Mouse (Mus musculus) layer of hippocampus, postnatal 25 days (tissue): Measurements from ENCODE around the gene Wfdc3. TPM values are rescaled to one million over a fixed set of nuclear protein-coding genes. Genes with fewer than 3 reads are reported as not detected.

ENCODE experiments used
- DNase-seq, 2 experiments: peaks; one replicate each; pipeline ENCODE4 v3.0.0; 2022; ENCODE audit warnings: mixed read lengths in 2 of 2, low spot score in 1 of 2; ENCODE audit errors: extremely low spot score in 1 of 2
- total RNA-seq, 2 experiments: library from RNA; stranded (reverse); gene quantifications; 2 replicates each; pipeline ENCODE4 v1.2.3; 2021

Wfdc3 gene
- 1 to 10 TPM in 1 of 2 experiments, under 1 TPM in 1; 0.89 to 1.0 TPM for total RNA-seq

DNA sequence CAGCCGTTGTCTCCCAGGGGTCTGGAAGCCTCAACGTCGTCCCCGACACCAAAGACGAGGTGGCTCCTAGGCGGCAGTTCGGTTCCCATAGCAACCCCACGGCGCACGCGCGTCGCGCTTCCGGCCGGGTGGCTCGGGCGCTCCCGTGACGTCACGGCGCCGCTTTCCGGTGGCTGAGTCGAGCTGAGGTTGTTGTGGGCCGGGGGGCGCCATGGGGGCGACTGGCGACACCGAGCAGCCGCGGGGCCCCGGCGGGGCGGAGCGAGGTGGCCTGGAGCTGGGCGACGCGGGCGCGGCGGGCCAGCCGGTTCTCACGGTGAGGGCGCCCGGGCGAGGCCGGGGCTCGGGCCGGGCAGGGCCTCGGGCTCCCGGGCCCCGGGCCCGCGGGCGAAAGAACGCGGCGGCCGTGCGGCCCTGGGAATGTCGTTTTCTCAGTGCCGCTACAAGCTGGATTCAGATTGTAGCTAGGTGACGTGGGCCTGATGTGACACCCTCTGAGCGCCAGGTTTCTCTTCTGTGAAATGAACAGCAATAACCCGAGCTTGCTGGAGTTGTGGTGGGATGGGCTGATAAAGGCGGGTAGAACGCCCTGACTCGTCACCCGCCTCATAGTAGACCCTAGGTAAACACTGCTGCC is at the start of gene Wfdc3, which contains the start of gene Dnttip1:
Wfdc3 (minus strand) TSS at position 89 of the 637 bp plus-strand sequence.
Dnttip1 (plus strand) TSS at position 141 of the 637 bp plus-strand sequence.
- DNase-seq = peak; percentile 92 to 95

DNA sequence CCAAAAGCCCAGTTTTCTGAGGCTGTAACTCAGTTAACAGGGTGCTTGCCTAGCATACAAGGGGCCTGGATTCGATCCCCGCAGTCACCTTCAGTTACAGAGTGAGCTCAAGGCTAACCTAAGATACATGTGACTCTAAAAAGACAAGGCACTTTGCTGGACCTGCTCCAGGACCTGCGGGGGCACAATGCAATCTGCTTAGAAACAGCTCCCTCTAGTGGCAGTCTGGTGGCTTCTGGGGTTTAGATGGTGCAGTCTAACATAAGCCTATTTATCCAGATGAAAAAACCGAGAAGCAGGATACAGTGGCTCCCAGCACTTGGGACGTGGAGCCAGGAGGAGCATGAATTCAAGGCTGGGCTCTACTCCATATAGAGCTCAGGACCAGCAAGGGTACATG is 48.6 kb upstream of the Wfdc3 start:
- peak; percentile 63 to 84 for DNase-seq

DNA sequence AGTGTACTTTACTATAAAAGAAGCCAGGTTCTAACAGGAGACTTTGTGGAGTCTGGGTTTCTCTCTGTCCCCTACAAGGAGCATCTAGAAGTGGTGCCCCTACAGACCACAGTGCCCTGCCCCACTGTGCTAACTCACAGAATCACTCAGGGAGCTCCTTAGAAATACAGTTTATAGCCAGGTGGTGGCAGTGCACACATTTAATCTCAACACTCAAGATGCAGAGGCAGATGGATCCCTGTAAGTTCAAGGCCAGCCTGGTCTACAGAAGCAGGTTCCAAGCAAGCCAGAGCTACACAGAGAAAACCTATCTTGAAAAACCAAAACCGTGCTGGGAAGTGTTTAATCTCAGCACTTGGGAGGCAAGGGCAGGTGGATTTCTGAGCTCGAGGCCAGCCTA is 48.0 kb upstream of the Wfdc3 start:
- no peak for DNase-seq

DNA sequence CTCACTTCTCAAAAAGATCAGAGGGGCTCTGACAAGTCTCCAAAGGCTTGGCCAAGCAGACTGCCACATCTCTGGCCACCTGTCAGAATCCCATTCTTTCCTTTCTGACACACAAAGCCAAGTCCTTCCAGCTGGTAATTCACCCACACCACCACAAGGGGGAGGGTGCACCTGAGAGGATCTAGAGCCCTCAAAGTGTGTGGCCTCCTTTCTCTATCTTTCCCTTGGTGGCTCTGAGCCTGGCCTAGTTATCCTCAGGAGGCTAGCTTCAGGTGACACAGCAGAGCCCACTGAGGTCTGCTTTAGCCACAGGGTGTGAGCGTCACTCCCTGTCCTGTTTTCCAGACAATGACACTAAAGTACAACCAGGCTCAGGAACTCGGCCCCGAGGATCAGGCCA is 47.5 kb upstream of the Wfdc3 start:
- peak in 1 of 2 experiments; percentile 56 for DNase-seq

DNA sequence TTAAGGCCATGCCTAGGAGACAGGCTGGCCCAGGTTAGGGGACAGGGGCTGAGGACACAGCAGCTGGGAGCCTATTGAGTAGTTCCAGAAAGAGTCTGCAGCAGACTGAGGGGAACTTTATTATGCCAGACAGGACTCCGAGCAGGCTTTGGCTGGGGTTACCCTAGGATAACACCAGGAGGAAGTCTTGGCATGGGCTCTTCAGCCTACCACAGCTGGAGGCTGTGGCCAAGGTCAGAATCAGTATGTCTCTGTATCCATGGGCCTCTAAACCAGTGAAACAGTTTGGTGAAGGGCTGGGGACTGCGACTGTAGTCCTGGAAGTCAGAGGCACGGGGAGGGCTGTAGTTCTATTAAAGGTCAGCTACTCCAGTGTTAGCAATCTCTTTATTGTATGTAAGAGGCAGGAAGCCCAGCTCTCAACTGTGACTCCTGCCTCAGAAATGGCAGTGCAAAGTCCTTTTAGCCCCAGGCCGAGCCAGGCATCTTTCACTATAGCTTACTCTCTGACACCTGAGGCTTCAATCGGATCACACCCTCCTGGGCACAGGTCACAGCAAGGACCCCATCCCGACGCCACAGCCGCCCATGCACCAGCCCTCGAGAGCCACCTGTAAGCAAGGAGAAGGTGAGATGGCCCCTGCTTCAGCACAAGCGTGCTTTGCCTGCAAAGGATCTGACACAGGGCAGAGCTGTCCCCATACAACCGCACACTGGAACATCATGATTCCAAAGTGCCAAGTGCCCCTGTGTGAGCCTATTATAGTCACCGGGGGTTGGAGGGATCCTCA is 46.9 kb upstream of the Wfdc3 start:
- DNase-seq = no peak

DNA sequence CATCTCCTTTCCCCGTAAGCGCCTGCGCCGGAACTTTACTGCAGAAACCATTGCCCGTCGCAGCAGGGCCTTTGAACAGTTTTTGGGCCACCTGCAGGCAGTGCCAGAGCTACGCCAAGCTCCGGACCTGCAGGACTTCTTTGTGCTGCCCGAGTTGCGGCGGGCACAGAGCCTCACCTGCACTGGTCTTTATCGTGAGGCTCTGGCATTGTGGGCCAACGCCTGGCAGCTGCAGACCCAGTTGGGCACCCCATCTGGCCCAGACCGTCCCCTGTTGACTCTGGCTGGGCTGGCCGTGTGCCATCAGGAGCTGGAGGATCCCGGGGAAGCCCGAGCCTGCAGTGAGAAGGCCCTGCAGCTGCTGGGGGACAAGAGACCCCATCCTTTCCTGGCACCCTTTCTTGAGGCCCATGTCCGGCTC is 46.1 kb upstream of the Wfdc3 start:
- DNase-seq = no peak

DNA sequence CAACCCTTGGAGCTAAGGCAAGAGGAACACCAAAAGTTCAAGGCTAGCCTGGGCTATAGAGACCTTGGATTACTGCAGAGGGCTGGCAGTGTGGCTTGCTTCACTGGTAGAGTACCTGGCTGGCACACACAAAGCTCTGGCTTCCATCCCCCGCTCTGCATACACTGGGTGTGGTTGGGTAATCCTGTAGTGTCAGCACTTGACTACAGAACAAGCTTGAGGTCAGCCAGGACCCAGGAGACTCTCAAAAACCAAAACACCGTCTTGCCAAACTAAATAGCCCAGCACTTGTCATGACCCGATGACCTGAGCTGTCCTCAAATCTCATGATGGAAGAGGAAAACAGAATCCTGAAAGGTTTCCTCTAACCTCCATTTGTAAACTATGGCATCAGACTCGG is 44.7 kb upstream of the Wfdc3 start:
- DNase-seq = no peak

DNA sequence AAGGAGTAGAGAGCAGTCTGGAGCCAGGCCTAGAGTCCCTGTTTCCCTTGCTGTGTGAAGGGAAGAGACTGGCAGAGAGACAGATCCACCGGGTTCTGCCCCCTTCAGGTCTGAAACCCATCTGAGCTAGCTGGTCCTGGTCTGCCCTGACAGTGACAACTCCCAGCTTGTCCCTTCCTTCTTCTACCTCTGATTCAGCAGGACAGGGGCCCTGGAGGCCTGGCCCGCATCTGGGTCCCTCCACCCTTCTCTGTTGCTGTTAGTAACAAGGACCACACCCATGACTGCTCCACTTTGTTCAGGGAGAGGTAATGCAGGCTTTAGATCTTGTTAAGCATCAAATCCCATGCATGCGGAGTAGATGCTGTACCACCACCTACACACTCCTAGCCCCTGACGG is 42.7 kb upstream of the Wfdc3 start:
- DNase-seq = no peak

DNA sequence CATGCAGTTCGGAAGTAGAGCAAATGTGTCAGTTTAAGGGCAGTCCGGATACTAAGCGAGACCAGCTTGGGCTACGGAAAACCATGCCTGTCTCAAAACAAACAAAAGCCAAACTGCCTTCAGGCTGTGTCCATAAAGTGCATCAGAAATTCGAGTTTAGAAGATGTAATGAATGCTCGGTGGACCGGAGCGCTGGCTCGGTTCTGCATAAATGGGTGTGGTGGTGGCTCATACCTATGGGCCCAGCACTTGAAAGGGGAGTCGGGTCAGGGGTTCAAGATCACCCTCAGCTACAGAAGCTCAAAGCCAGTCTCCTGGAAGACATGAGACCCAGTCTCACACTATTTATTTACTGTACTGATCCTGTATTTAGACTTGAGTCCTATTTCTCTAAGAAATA is 42.0 kb upstream of the Wfdc3 start:
- no peak for DNase-seq

DNA sequence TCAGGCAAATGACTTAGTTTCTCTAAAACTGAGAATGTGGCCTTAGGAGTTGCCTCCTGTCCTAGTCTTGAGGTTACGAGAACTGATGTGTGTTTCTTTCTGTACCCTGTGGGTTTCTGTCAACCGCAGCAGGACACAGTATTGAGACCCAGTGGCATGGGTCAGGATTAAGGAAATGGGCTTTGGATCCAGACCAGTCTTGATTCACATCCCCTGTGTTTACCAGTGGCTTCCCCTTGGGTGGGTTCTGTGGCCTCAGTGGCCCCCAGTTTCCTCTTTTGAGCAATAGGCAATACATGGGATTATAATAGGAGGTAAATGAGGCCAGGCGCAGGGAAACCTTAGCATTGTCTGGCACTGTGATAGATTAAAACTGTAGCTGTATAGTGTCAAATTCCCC is 41.3 kb upstream of the Wfdc3 start:
- DNase-seq = no peak

DNA sequence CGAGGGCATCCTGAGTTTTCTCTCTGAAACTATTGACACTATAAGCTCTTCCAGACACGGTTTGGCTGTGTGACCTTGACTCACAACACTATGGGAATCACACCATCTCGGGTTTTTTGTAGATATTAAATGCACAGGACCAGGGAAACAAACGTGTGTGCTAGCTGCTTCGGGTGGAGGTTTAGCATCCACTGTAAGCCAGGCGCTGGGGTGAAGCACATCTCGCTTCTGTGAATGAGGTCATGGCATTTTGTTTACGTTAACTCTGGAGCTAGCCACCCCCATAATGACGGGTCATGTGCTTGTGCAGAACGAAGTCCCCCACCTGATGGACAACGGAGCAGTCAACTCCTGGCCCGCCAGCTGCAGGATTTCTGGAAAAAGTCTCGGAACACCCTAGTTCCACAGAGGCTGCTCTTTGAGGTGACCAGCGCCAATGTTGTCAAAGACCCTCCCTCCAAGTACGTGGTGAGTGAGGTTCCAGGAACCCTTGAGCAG is 40.7 kb upstream of the Wfdc3 start:
- no peak for DNase-seq

DNA sequence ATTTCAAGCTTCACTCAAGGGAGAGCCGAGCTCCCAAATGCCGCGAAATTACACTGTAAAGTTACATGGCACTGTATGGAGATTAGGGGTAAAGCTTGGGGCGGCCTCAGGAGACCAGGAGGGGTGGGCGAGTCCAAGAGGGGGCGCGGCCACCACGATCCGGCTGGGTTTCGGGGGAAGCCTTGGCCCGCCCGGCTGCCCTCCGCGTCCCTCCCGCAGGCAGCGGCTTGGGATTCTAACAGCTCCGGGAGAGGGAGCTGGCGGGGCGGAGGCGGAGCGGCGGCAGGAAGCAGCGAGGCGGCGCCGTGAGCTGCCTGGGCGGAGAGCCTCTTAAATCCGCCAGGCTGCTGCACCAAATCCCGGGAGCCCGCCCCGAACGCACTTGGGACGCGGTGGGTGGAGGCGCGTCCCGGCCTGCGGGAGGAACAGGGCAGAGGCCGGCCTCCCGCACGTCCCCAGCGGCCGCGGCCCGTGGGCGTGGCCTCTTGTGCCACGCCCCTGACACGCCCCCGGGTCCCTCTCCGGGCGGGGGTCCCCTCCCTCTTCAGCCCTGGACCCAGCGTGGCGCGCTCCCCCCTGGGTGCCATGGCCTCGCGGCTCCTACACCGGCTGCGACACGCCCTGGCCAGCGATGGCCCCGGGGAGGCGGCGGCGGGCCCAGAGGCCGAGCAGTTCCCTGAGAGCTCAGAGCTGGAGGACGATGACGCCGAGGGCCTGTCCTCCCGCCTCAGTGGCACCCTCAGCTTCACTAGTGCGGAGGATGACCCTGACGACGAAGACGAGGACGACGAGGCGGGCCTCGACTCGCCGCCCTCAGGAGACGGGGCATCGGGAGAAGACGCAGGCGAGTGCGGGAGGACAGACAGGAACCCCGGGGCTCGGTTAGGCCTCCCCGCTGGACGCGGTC is 40.0 kb upstream of the Wfdc3 start, which contains the start of gene Snx21:
Snx21 (plus strand) TSS at position 343 of the 907 bp plus-strand sequence.
- peak; percentile 64 to 85 for DNase-seq

DNA sequence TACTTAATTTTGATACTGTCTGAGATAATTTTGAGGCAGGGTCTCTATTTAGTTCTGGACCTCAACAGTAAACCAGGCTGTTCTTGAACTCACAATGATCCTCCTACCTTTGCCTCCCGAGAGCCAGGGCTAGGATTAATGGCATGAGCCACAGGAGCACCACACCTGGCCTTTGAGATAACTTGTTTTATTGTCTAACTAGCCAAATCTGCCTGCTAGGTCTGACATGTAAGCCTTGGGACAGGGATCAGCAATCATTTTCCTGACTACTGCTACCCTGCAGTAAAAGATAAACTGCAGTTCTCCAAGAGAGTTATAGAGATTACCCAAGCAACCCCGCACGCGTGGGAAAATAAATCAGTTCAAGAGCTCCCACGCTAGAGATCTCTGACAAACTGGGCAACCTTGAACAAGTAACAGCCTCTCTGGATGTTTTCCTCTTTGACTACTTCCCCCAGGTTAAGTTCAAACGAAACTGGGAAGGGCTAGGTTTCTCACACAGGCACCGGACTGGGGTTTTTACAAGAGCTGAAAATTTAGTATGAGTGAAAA is 39.2 kb upstream of the Wfdc3 start:
- no peak for DNase-seq

DNA sequence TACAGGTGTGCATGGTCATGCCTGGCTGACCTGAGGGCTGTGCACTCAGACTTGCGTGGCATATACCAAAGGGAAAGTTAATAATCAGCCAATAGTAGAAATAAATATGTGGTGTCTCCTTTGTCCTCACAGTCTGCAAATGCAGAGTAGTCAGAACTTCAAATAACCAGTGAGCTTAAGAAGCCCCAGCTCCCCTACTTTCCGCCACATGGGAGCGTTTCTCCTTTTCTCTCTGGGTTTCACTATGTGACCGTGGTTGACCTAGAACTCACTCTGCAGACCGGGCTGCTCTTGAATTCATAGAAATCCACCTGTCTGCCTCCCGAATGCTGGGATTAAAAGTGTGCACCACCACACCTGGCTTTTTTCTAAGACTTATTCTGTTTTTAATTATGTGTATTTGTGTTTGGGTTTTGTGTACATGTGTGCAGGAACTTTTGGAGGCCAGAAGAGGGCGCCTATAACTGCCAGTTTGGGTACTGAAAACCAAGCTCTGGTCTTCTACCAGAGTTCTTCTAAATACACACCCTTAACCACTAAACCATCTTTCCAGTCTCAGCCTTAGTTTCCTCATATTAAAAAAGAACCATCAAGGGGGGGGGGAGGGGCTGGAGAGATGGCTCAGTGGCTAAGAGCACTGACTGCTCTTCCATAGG is 38.3 kb upstream of the Wfdc3 start:
- DNase-seq = no peak

DNA sequence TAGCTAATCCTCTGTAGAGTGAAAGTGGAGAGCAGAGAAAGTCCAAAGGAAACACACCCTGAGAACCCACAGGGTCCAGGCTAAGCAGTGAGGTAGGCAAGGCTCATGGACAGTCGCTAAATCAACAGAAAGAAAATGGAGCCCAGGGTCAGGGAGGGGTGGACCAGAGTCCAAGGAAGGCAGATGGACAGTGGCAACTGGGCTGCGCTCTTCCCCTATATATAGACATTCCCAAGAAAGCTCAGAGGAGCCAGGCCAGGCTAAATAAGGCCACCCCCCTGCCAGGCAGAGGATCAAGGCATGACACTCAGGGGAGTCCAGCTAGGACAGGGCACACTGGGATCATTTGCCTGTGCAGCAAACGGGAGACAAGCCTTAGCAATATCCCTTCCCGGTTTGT is 36.1 kb upstream of the Wfdc3 start:
- DNase-seq = no peak

DNA sequence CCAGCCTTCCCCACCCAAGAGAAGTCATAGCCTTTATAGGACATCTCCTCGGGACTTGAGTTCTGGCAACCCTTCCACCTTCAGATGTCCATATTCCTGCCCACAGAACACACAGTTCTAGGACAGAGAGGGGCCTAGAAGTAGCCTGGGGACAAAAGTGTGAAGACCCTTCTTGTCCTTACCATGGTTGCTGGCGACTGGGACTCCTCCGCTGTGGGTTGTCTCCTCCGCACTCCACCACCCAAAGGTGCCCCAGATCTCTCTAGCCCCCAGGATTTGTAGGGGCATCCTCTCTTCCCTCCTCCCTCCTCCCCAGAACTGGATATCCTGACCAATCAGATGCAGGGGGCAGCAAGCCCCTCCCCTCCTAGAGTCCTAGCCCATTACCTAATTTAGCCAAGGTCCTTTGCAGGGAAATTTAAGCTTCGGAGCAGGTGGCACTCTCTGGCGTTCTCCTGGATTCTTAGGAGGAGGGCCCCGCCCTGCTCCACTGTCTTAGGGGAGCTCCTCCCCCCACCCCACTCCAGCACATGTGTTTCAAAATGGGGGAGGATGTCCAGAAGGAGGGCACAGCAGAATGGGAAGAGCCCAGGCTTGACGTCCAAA is 33.9 kb upstream of the Wfdc3 start, which contains the start of gene Tnnc2:
Tnnc2 (minus strand) TSS at position 487 of the 606 bp plus-strand sequence.
- no peak for DNase-seq

DNA sequence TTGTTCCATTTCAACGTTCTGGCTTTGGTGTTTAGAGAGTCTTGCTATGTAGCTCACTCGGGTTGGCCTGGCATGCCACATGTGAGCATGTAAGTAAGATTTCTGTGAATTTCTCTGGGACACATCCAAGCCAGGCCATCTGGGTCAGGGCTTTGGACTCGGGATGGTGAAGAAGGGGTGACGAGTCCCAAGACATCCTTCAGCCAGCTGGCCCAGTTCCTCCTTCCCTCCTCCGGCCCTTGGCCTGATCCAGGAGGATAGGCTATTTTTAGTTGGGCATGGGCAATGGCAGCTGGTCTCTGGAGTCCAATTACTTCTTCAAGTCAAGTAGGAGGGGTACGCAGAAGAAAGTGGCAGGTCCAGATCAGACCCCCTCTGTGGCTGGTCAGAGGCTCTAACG is 33.1 kb upstream of the Wfdc3 start:
- no peak for DNase-seq

DNA sequence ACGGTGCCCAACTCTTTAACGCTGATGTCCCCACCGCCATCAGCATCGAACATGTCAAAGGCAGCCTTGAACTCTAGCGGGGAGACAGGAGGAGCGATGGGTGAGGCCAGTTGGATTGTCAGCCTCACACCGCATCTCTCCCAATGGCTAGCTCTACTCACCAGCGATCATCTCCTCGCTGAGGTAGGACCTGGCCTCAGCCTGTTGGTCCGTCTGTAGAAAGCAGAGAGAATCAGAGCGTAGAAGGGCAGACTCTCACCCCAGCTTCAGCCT is 32.2 kb upstream of the Wfdc3 start:
- no peak for DNase-seq

DNA sequence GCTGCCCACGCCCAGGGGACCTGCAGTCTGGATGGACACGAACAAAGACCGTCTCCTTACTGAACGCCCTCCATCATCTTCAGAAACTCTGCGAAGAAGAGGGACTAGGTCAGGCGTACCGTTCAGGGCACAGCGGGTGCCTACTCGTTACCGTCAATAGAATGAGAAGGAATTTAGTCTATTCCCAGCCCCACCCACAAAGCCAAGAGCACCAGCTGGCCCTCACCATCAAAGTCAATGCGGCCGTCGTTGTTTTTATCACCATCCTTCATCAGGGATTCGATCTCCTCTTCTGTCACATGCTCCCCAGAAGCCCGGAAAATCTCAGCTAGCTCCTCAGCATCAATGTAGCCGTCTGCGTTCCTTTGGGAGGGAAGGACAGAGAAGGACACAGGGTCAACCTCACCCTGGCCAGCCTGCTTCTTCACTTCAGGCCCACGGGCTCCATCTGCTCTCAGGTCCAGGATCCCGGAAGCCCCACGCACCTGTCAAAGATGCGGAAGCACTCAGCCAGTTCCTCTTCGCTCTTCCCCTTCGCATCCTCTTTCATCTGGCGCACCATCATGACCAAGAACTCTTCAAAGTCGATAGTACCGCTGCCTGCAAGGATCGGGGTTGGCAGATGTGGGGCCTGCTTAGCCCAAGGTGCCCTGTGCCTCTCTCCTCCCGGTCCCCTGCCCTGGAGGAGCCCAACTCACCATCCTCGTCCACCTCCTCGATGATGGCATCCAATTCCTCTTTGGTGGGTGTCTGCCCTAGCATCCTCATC is 31.7 kb upstream of the Wfdc3 start:
- DNase-seq = no peak
